Mouse (Mus musculus) kidney, adult 18-20 months (tissue): ENCODE data around the gene Pgs1.

Experiments
- DNase-seq: peaks from one replicate; pipeline ENCODE4 v3.0.0; 2021

Gene Pgs1

GRCm38 (mm10) chr11:118058872-118059271, 72.8 kb downstream of the Pgs1 start:
- no peak for DNase-seq

- no peak for DNase-seq
Observed at GRCm38 (mm10) chr11:118060038-118060437, 73.9 kb downstream of the Pgs1 start.

GRCm38 (mm10) chr11:118067588-118067987, 81.5 kb downstream of the Pgs1 start:
- DNase-seq = no peak

GRCm38 (mm10) chr11:118068812-118069332, 82.8 kb downstream of the Pgs1 start:
- no peak for DNase-seq

- DNase-seq = no peak
Observed at GRCm38 (mm10) chr11:118071227-118071912, 85.3 kb downstream of the Pgs1 start.
